Mouse (Mus musculus) heart, adult 2 months (tissue): ENCODE measurements at regions not wholly inside any gene's neighbourhood (a gene's known extent, or its start where the extent isn't known, plus 50 kb on each side); places are given as distances from the start of the nearest gene placed in this dataset.

Source experiments
- CTCF ChIP-seq: fragments of 200-600 bp; IDR thresholded peaks from 2 replicates; pipeline ENCODE4 v1.8.1; 2022; ENCODE audit warnings: antibody characterized with exemption, mild to moderate bottlenecking, moderate library complexity
- EP300 ChIP-seq: fragments of 200-500 bp; IDR thresholded peaks from 2 replicates; pipeline ENCODE4 v1.6.1; 2011; ENCODE audit warnings: low read depth, low read length, control low read depth; ENCODE audit not compliant: insufficient read depth
- POLR2A ChIP-seq: fragments of 200-500 bp; IDR thresholded peaks from 2 replicates; pipeline ENCODE4 v1.6.1; 2011; ENCODE audit warnings: mild to moderate bottlenecking, low read depth, low read length, control low read depth; ENCODE audit not compliant: insufficient read depth

GRCm38 (mm10) chr9:67102578-67102977 is 53.4 kb upstream of the Tpm1 start:
- TF ChIP-seq POLR2A = no peak
- no peak for TF ChIP-seq EP300
- no peak for TF ChIP-seq CTCF
